Mouse (Mus musculus) liver, embryonic 14.5 days (tissue): ENCODE measurements at regions not wholly inside any gene's neighbourhood (a gene's known extent, or its start where the extent isn't known, plus 50 kb on each side); places are given as distances from the start of the nearest gene placed in this dataset.

Experiments used
- CTCF ChIP-seq: IDR thresholded peaks from 2 replicates; pipeline ENCODE4 v1.5.1; 2016; ENCODE audit warnings: antibody characterized with exemption, low read depth, control low read depth
- EP300 ChIP-seq: IDR thresholded peaks from 2 replicates; pipeline ENCODE4 v1.6.1; 2016; ENCODE audit warnings: antibody characterized with exemption, low read depth

DNA sequence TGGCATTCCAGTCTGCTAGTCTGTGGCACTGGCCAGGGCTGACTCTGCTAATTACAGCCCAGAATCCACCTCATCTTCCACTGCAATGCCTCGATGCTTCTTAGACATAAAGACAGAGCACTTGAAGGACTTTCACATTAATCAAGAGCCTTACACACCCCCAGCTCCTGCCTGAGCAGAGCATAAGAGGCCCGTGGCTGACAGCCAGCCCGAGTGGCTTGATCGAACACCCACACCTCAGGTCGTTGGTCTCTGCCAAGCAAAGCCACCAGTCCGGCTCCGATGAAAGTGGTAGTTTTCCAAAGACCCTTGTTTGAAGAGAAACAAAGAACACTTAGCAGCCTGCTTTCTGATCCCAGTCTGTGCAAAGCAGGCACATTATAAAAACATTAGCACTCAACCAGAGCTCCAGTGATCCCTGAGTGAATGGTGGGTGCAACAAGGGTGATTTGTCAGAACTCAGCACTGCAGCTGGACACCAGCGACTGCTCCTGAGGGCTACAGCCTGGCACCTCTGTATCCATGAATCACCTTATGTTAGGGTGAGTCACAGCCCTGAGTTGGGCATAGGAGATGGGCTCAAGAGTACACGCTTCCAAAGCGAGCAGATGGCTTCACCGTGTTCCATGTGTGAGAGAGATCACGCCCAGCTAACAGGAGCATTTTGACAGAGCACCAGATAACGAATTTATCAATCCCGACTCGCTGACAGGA lies 223.6 kb downstream of the Rnf144a start:
- TF ChIP-seq CTCF: no peak
- TF ChIP-seq EP300: no peak
